Comparison of ENCODE assay signal across 12 mouse cellular contexts in the genomic region with DNA sequence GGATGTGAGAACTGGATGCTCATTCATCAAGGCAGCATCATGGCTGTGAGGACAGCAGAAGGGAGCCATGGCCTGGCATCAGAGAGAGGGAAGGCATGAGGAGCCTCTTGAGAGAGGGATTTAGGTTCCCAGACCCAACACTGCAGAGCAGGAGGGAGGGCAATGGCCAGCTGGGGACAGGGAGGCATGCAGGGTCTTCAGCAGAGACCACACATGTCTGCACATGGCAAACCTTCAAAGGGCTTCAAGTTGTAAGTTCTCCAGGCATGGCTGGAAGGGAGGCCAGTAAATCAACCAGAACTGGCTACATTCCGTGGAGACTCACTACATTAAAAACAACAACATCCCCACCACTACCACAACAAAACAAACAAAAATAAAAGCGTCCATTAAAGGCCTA. TPM values are rescaled to one million over a fixed set of nuclear protein-coding genes. Genes with fewer than 3 reads are reported as not detected.
DNase-seq lines count a peak whose midpoint lies in the region; ATAC-seq and TF ChIP-seq lines count a peak whose summit lies in the region.
"Had no signal": no experiment of that assay in that cellular context is flagged by ENCODE, and none has a peak within 500 bp of the region (broad histone marks: within the 10 kb centered on the region; RNA-seq: fewer than 3 reads in every experiment).

No protein-coding gene starts in this region.

- no peak overlapping the region for H3K9ac ChIP-seq in hindbrain, embryonic 16.5 days (ENCODE audit: low read depth, low read length)

- DNase-seq in left cerebral cortex, adult 2 months (ENCODE audit: extremely low spot score in 1 of 2, low spot score in 2 of 2), result no peak
- DNase-seq in left cerebral cortex, adult 9 months (ENCODE audit: low spot score in 2 of 2), result no peak
- DNase-seq in thymus, adult 18-20 months, result no peak
- DNase-seq in T-cell, adult 2 months (ENCODE audit: low spot score), result no peak
- DNase-seq: adrenal gland, postnatal 10 days; cerebellum, postnatal 25 days; kidney, adult 9 months; lung, adult 18-20 months had no signal

- H3K36me3 ChIP-seq in hindbrain, embryonic 16.5 days (ENCODE audit: control insufficient read depth, insufficient read depth, low read length), result no peaks in the 10 kb centered on the region; the same call in 1 of the 2 replicates
- no peaks in the 10 kb centered on the region for H3K36me3 ChIP-seq in myocyte (ENCODE audit: control insufficient read depth, insufficient read depth)
- H3K36me3 ChIP-seq: G1E had no signal

- peak overlapping the region; percentile 47; the same call in 1 of the 2 replicates for H3K27ac ChIP-seq in left cerebral cortex, adult 2 months
- peak overlapping the region; percentile 21; the same call in 1 of the 2 replicates for H3K27ac ChIP-seq in hindbrain, embryonic 16.5 days (ENCODE audit: low read depth, low read length)

- 65% methylated on average over 2 of the region's 2 CpGs for WGBS in hindbrain, embryonic 16.5 days

- H3K27me3 ChIP-seq in hindbrain, embryonic 16.5 days (replicated peaks; ENCODE audit: control insufficient read depth, insufficient read depth, low read length), result no peaks in the 10 kb centered on the region
- no peaks in the 10 kb centered on the region for H3K27me3 ChIP-seq in myocyte (ENCODE audit: control insufficient read depth, insufficient read depth, insufficient read length)

- intact Hi-C loops in left cerebral cortex, adult 2 months (cut with DNase I), result no loop called here

- H3K4me1 ChIP-seq in hindbrain, embryonic 16.5 days (ENCODE audit: control insufficient read depth, insufficient read depth, low read depth, low read length), result peaks cover 6% of the 10 kb centered on the region

- H3ac ChIP-seq in myocyte (ENCODE audit: control insufficient read depth, insufficient read length), result no peak overlapping the region

- TF ChIP-seq CTCF in left cerebral cortex, adult 2 months (IDR thresholded peaks at IDR 0.05), result no peak

- no peak for TF ChIP-seq POLR2A in myocyte (IDR thresholded peaks at IDR 0.05; ENCODE audit: insufficient read length, low read depth)

- no peak overlapping the region for H3K4me3 ChIP-seq in left cerebral cortex, adult 2 months
- H3K4me3 ChIP-seq in hindbrain, embryonic 16.5 days (ENCODE audit: low read length), result no peak overlapping the region
- no peak overlapping the region for H3K4me3 ChIP-seq in myocyte

- no peaks in the 10 kb centered on the region for H3K79me2 ChIP-seq in myocyte (ENCODE audit: control insufficient read depth, insufficient read depth)

- no peak overlapping the region for H3K4me2 ChIP-seq in hindbrain, embryonic 16.5 days (ENCODE audit: low read length)
- H3K4me2 ChIP-seq in myocyte (ENCODE audit: low read depth), result peak overlapping the region; percentile 44

- peak; percentile 21 for ATAC-seq in erythroid progenitor cell, adult 5-6 weeks (replicated peaks; ENCODE audit: low FRiP score, poor library complexity, severe bottlenecking)
- no peak for ATAC-seq in hindbrain, embryonic 16.5 days

- no peaks in the 10 kb centered on the region for H3K9me3 ChIP-seq in hindbrain, embryonic 16.5 days (ENCODE audit: control insufficient read depth, low read length)
- H3K9me3 ChIP-seq: G1E had no signal

TF ChIP-seq in myocyte, 11 proteins besides CTCF, POLR2A, EP300 and RAD21:
- no peak for TF ChIP-seq TCF3 (IDR thresholded peaks at IDR 0.05; ENCODE audit: insufficient read length, low read depth)
- TF ChIP-seq E2F4 (IDR thresholded peaks at IDR 0.05; ENCODE audit: insufficient read depth), result no peak
- TF ChIP-seq MYOD1 (IDR thresholded peaks at IDR 0.05; ENCODE audit: control insufficient read depth in 1 of 3, insufficient read length in 2 of 3, low read depth in 2 of 3), result no peak
- TF ChIP-seq USF1 (IDR thresholded peaks at IDR 0.05; ENCODE audit: low read depth), result no peak
- no peak for TF ChIP-seq REST (IDR thresholded peaks at IDR 0.05; ENCODE audit: insufficient read depth, insufficient read length)
- no peak for TF ChIP-seq MAX (IDR thresholded peaks at IDR 0.05; ENCODE audit: low read depth)
- TF ChIP-seq TCF12 (IDR thresholded peaks at IDR 0.05; ENCODE audit: insufficient read depth, poor library complexity, severe bottlenecking), result no peak
- no peak for TF ChIP-seq CEBPB (IDR thresholded peaks at IDR 0.05; ENCODE audit: insufficient read depth, poor library complexity, severe bottlenecking)
- no peak for TF ChIP-seq MYOG (IDR thresholded peaks at IDR 0.05; ENCODE audit: control insufficient read depth in 1 of 3, insufficient read depth in 1 of 3, insufficient read length in 2 of 3, low read depth in 2 of 3)
- no peak for TF ChIP-seq POLR2AphosphoS2 (IDR thresholded peaks at IDR 0.05; ENCODE audit: insufficient read length, low read depth)

RNA-seq across cellular contexts. Expression of a gene that starts 18.2 kb away (rescaled TPM):
- 10 to 100 TPM; 40.5 to 48.3 TPM for total RNA-seq in left cerebral cortex, adult 2 months (2021)
- 37.3 and 41.4 TPM in 2 replicates for total RNA-seq in erythroid progenitor cell, adult 5-6 weeks (2015; ENCODE audit: low replicate concordance)
- 62.8 and 79.7 TPM in 2 replicates for total RNA-seq in erythroid progenitor cell, adult 5-6 weeks (2017; ENCODE audit: low replicate concordance)
- polyA plus RNA-seq in hindbrain, embryonic 16.5 days (2015; fragmentation: Nextera tagmentation; extraction: Ambion mirVana), result 40.3 and 41.1 TPM in 2 replicates
- polyA plus RNA-seq in myocyte (2012; fragmentation: generic; extraction: Trizol), result 30.5 TPM

RNA-seq across cellular contexts. Expression of a gene that starts 23.3 kb away (rescaled TPM):
- 1 to 10 TPM; 4.2 to 6.7 TPM for total RNA-seq in left cerebral cortex, adult 2 months (2021)
- total RNA-seq in erythroid progenitor cell, adult 5-6 weeks (2015; ENCODE audit: low replicate concordance), result 0.36 and 0.42 TPM in 2 replicates
- 3.5 TPM in 1 of 2 replicates, not detected in the other for total RNA-seq in erythroid progenitor cell, adult 5-6 weeks (2017; ENCODE audit: low replicate concordance)
- polyA plus RNA-seq in hindbrain, embryonic 16.5 days (2015; fragmentation: Nextera tagmentation; extraction: Ambion mirVana), result 6.1 and 6.9 TPM in 2 replicates
- not detected for polyA plus RNA-seq in myocyte (2012; fragmentation: generic; extraction: Trizol)
